Mouse (Mus musculus) stomach, postnatal 0 days (tissue): ENCODE measurements around the gene Tacc3. TPM values are rescaled to one million over a fixed set of nuclear protein-coding genes. Genes with fewer than 3 reads are reported as not detected.
A peak's percentile ranks its signal among the peaks of the same experiment; 100 is the strongest.

Source experiments
- ATAC-seq: fragments of 200-750 bp; cut with Nextera tagmentation; 2 replicates; pipeline ENCODE4 v1.8.0; 2017; ENCODE audit not compliant: low FRiP score, low TSS enrichment
- DNase-seq: peaks from one replicate; pipeline ENCODE4 v3.0.0-alpha.2; 2016; ENCODE audit warnings: low spot score
- H3K27ac ChIP-seq: fragments of 300-500 bp; sonication (generic); replicated peaks from 2 replicates; pipeline ENCODE4 v1.5.1; 2014; ENCODE audit warnings: mild to moderate bottlenecking, control low read depth
- H3K27me3 ChIP-seq: fragments of 300-500 bp; sonication (generic); 2 replicates; pipeline ENCODE4 v1.6.1; 2014; ENCODE audit warnings: low read length; ENCODE audit not compliant: control insufficient read depth, insufficient read depth
- H3K36me3 ChIP-seq: fragments of 300-500 bp; sonication (generic); 2 replicates; pipeline ENCODE4 v1.6.1; 2014; ENCODE audit warnings: low read length, mixed read lengths; ENCODE audit not compliant: control insufficient read depth, insufficient read depth
- H3K4me1 ChIP-seq: fragments of 300-500 bp; sonication (generic); replicated peaks from 2 replicates; pipeline ENCODE4 v1.6.1; 2014; ENCODE audit warnings: antibody characterized with exemption; ENCODE audit not compliant: control insufficient read depth, insufficient read depth
- H3K4me2 ChIP-seq: fragments of 300-500 bp; sonication (generic); replicated peaks from 2 replicates; pipeline ENCODE4 v1.6.1; 2014; ENCODE audit warnings: low read depth, mild to moderate bottlenecking, control low read depth, moderate library complexity
- H3K4me3 ChIP-seq: fragments of 300-500 bp; sonication (generic); 2 replicates; pipeline ENCODE4 v1.5.1; 2014; ENCODE audit warnings: low read depth, low read length, control low read depth
- H3K9ac ChIP-seq: fragments of 300-500 bp; sonication (generic); 2 replicates; pipeline ENCODE4 v1.6.1; 2014; ENCODE audit warnings: mild to moderate bottlenecking, low read length, control low read depth, mixed read lengths
- H3K9me3 ChIP-seq: fragments of 300-500 bp; sonication (generic); 2 replicates; pipeline ENCODE4 v1.6.1; 2016; ENCODE audit warnings: low read length; ENCODE audit not compliant: control insufficient read depth
- CTCF ChIP-seq: IDR thresholded peaks from 2 replicates; pipeline ENCODE4 v1.5.1; 2016; ENCODE audit warnings: antibody characterized with exemption, low read depth, mild to moderate bottlenecking, moderate library complexity
- EP300 ChIP-seq: optimal IDR thresholded peaks from 2 replicates; pipeline ENCODE3; 2016; ENCODE audit warnings: antibody characterized with exemption
- WGBS: fragments of 180-500 bp; shearing (Covaris S2); extraction: QIAGEN DNeasy Blood & Tissue Kit; methylation state at CpG from one replicate; pipeline ENCODE4 v1.1.7; 2014; 5-methylcytosine and 5-hydroxymethylcytosine counted together
- polyA plus RNA-seq: library from polyadenylated mRNA; unstranded; fragments of >200 nt; fragmentation: Nextera tagmentation; extraction: Ambion mirVana; gene quantifications from 2 replicates; pipeline ENCODE4 v1.2.1, GENCODE M21; 2015

Gene Tacc3
- polyA plus RNA-seq, 1 experiment from 2014 or later = 44.0 TPM

DNA sequence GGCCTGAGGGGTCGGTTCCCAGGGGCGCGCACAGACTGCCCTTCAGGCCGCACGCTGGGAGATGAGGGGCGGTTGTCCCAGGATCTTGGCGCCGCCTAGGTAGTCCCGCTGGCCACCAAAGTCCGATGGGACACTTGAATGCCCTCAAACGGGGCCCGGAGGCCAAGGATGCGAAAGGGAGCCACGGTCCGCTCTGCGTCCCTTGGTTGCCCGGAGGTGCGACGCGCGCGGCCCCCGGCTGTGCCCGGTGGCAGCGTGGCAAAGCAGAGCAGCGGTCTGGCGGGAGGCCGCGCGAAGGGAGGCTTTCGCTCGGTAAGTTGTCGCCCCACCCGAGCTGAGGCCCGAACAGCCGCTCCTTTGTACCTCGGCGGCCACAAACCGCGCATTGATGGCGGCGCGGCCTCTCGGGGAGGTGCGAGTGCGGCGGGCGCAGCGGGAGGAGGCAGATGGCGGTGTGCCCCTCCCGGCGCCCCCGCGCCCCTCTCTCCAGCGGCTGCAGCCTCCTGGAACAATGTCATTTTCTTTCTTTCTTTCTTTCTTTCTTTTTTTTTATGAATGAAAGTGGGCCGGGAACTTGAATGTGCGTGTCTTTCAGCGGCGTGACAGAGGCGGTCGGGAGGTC lies 65.2 kb downstream of the Tacc3 start:
- Histone ChIP-seq H3K9me3 (no peaks in the 10 kb centered on the region), H3K27ac (peak overlapping the region; percentile 85; the same call in 1 of the 2 replicates), H3K36me3 (no peaks in the 10 kb centered on the region), H3K27me3 (no peaks in the 10 kb centered on the region), H3K4me1 (no peaks in the 10 kb centered on the region), H3K9ac (peak overlapping the region; percentile 78), H3K4me3 (peak overlapping the region; percentile 78), H3K4me2 (peak overlapping the region; percentile 99)
- ATAC-seq (no peak), DNase-seq (peak; percentile 64)
- TF ChIP-seq CTCF (peak; percentile 26; the same call in 1 of the 2 replicates), EP300 (no peak)
- WGBS = under 1% methylated on average over 61 of the region's 61 CpGs

DNA sequence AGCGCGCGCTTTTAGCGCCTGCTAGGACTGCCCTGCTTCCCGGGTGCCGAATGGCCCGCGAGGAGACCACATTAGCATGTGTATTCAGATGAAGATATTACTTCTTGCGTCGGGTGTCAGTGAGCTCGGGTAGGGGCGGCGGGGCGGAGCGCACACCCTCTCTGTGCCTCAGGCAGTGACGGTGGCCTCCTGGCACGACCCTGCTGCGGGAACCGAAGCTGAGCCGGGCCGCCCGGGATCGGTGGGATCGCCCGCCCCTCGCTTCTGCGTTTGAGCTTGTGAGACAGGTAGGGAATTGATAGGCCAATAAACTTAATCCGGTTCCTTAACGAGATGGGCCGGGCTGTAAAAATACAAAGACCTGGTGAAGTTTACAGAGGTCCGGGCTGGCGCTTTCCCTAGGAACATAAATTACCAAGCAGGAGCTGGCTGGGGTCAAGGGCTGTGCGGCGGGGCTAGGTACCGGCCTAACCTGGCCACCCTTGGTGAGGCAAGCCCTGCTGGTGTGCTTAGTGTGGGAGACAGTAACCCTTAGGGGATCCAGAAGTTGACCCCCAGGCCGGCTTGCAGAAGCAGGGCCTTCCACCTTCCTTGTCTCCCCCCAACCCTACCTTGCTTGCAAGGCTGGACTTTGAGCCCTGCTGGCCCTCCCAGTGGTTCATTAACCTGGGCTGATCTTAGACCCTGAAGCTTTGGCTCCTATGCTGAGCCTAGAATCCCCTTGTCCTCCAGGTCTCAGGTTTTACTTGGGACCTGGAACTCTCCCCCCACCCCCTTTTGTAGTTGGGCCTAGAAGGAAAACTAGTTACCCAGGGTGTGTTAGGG lies 65.9 kb downstream of the Tacc3 start:
- H3K4me2 ChIP-seq = peak overlapping the region; percentile 99
- no peak for ATAC-seq
- peak; percentile 46 for DNase-seq
- no peaks in the 10 kb centered on the region for H3K9me3 ChIP-seq
- peak overlapping the region; percentile 85; the same call in 1 of the 2 replicates for H3K27ac ChIP-seq
- H3K36me3 ChIP-seq = no peaks in the 10 kb centered on the region
- no peaks in the 10 kb centered on the region for H3K4me1 ChIP-seq
- H3K9ac ChIP-seq = peak overlapping the region; percentile 78
- 15% methylated on average over 36 of the region's 36 CpGs for WGBS
- peak overlapping the region; percentile 78 for H3K4me3 ChIP-seq
- TF ChIP-seq EP300 = no peak
- TF ChIP-seq CTCF = no peak
- H3K27me3 ChIP-seq = no peaks in the 10 kb centered on the region

DNA sequence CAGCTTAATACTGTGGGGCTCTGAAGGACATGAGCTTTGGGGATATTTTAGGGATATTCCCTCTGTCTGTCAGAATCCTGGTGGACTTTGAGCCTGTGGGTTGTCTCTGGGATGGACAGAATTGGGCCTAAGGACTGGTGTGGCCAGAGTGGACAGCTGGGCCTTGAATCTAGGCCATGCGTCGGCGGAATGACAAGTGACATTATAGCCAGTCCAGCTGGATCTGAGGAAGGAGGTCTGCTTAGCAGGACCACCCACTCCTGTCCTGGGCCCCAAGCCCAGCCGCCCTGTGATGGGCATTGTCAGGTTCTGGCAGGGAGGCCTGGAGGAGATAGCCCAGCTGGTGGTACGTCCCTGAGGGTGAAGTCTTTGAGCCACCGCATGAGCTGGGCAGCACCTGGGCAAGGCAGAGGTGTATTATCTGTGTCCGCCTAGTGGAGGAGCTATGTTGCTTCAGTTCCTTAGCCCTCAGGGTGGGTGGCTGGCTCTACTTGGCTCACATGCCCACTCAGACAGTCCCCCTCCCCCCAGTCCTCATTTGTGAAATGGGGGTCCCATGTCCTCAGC lies 68.2 kb downstream of the Tacc3 start:
- no peak overlapping the region for H3K4me2 ChIP-seq
- ATAC-seq = no peak
- H3K27me3 ChIP-seq = no peaks in the 10 kb centered on the region
- TF ChIP-seq EP300 (no peak), CTCF (peak; percentile 24; the same call in 1 of the 2 replicates)
- no peak overlapping the region for H3K9ac ChIP-seq
- no peaks in the 10 kb centered on the region for H3K9me3 ChIP-seq
- WGBS = 68% methylated on average over 7 of the region's 7 CpGs
- H3K36me3 ChIP-seq = no peaks in the 10 kb centered on the region
- no peak overlapping the region for H3K27ac ChIP-seq
- no peak for DNase-seq
- no peak overlapping the region for H3K4me3 ChIP-seq
- H3K4me1 ChIP-seq = no peaks in the 10 kb centered on the region

DNA sequence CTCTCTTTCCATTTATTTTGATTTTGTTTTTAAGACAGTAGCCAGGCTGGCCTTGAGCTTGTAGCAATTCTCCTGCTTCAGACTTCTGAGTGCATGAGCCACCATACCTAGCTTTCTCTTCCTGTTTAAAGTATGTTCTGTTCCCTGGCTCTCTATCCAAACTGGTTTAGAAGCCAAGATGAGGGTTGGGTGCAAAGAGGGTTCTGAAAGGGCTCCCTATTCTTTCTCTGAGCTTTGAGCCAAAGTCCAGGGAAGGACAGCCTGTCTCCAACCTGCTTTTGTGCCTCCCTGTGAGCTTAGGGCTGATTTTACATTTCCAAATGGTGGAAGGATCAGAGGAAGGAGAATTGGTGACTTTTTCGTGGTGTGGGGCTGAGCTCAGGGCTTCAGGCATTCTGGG lies 69.0 kb downstream of the Tacc3 start:
- WGBS = 61% methylated on average over 1 of the region's 1 CpGs
- DNase-seq = no peak
- H3K9me3 ChIP-seq = no peaks in the 10 kb centered on the region
- H3K9ac ChIP-seq = no peak overlapping the region
- no peak overlapping the region for H3K27ac ChIP-seq
- no peak overlapping the region for H3K4me2 ChIP-seq
- H3K4me1 ChIP-seq = no peaks in the 10 kb centered on the region
- no peak for ATAC-seq
- no peaks in the 10 kb centered on the region for H3K27me3 ChIP-seq
- H3K36me3 ChIP-seq = 0 out of 2 replicates have a peak, but pooled peaks cover 4% of the 10 kb centered on the region
- no peak overlapping the region for H3K4me3 ChIP-seq
- no peak for TF ChIP-seq CTCF
- TF ChIP-seq EP300 = no peak

Other genes with a start within 250 kb of the Tacc3 start
- gene Nkx1-1, start 224.2 kb upstream of the Tacc3 start, polyA plus RNA-seq = not detected in 2 replicates
- 44.9 and 45.0 TPM in 2 replicates for gene Fam53a, start 28.5 kb upstream of the Tacc3 start, polyA plus RNA-seq
- gene Gm9903, start 28.2 kb upstream of the Tacc3 start, polyA plus RNA-seq = 0.25 and 0.42 TPM in 2 replicates
- gene Slbp, start 5.6 kb upstream of the Tacc3 start, polyA plus RNA-seq = 84.0 and 87.3 TPM in 2 replicates
- 16.7 and 17.4 TPM in 2 replicates for gene Tmem129, start 288 bp downstream of the Tacc3 start, polyA plus RNA-seq
- gene Fgfr3, start 63.5 kb downstream of the Tacc3 start, polyA plus RNA-seq = 17.4 and 19.3 TPM in 2 replicates
- gene Letm1, start 124.7 kb downstream of the Tacc3 start, polyA plus RNA-seq = 39.5 and 42.6 TPM in 2 replicates
- 8.5 and 10.3 TPM in 2 replicates for gene Nsd2, start 162.6 kb downstream of the Tacc3 start, polyA plus RNA-seq